Mouse (Mus musculus): ENCODE measurements around the gene Gsc.
"Not testable (repeated sequence)": the region's sequence is repeated elsewhere in the genome, so short reads cannot be mapped to it uniquely, and the experiment has no call there.

Gsc gene

GRCm38 (mm10) chr12:104453002-104453401 lies 20.1 kb downstream of the Gsc start:
- no peak for DNase-seq (ENCODE audit: extremely low spot score)

GRCm38 (mm10) chr12:104450257-104450656 lies 22.9 kb downstream of the Gsc start:
- DNase-seq (ENCODE audit: extremely low spot score), result no peak

- peak; percentile 51 for DNase-seq (ENCODE audit: extremely low spot score)
Observed at GRCm38 (mm10) chr12:104448099-104448498, 25.0 kb downstream of the Gsc start.

GRCm38 (mm10) chr12:104447056-104447455 lies 26.1 kb downstream of the Gsc start:
- DNase-seq (ENCODE audit: extremely low spot score), result not testable (repeated sequence)

DNA sequence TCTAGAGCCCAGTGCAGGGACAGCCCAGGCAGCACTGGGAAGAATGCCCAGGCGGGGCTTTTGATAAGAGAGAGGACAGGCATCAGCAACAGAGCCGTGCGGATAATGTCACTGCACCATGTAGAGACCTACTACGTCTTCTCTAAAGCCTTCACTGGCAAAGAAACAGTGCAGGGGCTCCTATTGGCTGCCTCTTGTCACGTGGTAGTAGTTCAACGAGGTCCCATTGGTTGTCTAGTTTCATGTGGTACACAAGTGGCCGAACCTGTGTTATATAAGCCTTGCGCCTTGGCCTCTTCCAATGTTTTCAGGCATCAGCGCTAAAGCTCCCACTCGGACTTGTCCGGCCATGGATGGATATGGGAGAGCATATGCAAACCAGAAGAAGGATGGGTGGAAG lies 29.4 kb downstream of the Gsc start:
- DNase-seq (ENCODE audit: extremely low spot score), result no peak

- DNase-seq (ENCODE audit: extremely low spot score), result peak; percentile 91
Observed at GRCm38 (mm10) chr12:104440087-104440760, 32.9 kb downstream of the Gsc start.

DNA sequence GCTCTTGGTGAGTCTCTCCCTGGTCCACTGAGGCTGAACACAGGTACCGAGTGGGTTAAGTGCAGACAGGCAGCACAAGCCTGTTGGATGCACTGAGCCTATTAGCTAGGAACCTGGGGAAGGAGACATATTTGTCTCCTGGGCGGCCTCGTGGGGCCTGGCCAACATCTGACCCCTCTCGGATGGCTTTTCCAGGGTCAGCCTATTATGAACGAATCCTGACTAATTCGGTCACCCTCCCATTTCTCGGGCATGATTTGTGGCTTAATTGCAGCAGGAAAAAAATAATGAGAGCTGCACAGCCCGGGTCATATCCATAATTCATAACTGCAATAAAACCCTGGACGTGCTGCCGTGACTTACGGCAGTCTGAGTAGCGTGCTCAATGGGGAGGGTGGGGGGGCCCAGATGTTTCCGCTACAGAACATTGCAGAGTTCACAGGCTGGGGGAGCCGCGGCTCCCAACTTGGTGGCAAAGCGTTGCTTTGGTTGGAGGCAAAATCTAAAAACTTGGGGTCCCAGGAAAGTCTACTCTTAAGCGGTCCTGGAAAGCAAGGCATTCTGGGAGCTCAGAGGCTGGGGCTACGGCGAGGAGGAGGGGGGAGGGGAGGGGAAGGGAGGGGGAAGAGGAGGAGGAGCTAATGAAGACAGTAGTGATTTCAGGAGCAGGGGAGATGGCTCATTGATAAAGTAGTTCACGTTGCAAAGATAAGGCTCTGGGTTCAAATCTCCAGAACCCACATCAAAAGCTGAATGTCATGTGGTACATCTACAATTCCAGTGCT lies 39.0 kb downstream of the Gsc start:
- no peak for DNase-seq (ENCODE audit: extremely low spot score)

GRCm38 (mm10) chr12:104433214-104433613 lies 39.9 kb downstream of the Gsc start:
- DNase-seq (ENCODE audit: extremely low spot score), result no peak

DNA sequence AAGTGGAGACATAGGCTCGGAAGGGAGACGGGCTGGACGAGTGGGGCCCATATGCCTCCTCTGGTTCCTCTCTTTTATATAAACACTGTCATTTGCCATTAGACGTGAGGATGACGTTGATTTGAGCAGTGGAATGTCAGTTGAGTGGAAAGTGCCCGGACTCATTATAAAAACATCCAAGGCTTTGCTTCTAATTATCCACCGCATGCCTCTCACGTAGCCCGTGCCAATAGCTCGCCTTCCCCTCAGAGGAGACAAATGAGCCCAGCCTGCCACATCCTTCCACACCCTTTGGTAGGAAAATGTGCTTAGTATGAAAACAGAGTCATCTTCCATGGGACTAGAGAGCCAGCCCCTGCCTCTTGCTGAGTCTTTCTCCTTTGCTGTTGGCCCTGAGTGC lies 41.8 kb downstream of the Gsc start:
- no peak for DNase-seq (ENCODE audit: extremely low spot score)

DNA sequence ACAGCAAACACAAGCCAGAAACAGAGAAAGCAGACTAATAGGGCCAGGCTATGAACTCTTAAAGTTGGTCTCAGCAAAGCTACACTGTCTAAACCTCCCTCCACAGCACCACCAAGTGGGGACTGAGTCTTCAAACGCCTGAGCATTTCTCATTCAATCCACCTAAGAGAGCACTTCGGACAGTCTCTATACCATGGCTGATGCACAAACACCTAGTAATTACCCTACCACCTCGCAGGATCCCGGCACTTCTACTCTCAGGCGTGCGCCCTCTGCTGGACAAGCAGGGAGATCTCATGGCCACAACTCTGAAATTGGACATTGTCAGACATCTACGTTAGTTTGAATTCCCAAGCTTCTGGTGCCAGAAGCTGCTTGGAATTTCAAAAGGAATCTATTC lies 46.2 kb downstream of the Gsc start:
- DNase-seq (ENCODE audit: extremely low spot score), result peak; percentile 60

DNA sequence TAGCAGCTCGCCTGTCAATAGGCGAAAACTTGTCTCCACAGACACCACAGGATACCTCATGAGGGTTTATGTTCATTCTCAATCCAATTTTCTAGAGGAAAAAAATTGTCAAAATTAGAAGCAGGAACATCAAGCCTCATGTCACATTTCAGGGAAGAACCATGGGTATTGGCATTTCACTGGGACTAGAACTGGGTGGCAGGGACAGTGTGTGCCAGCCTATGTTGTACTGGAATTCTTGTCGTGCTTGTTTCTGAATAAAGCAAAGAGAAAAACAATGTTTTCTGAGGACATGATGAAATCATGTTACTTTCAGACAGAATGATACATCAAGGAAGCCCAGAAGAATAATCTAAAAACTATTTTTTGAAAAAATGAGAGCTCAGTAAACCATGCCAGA lies 47.5 kb downstream of the Gsc start:
- no peak for DNase-seq (ENCODE audit: extremely low spot score)

DNA sequence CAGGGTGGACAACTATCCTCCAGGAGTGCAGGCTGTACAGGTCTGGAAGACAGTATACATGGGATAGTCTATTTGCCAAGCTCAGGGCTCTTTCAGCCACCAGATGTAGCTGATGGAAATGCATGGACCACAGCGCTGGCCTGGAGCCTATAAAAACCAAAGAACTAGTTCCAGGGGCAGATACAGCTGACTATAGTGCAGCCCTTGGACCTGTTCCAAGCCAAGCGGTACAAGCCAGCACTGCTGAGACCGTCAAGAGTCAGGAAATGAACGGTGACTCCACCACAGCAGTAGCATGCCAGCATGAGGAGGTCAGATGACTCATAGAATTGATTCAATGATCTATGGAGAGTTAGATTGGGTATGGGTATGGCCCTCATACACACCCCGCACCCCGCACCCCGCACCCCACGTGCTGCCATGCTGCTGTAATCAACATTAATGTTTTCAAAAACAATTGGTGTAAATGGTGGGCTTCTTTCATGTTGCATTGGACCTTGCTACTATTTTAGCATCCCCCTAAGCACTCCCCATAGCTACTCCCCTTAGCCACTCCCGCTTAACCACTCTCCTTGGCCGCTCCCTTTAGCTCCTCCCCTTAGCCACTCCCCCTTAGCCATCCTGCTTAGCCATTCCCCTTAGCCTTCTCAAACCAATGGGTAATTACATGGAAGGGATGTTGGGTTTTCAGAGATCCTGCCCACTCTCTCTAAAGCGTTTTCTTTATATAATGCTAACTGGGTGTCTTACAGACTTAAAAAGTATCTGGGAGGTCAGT lies 50.3 kb downstream of the Gsc start:
- DNase-seq (ENCODE audit: extremely low spot score), result no peak

Measured in embryo, embryonic 9.5 days (tissue).